In genomic region chr10:6156941-6157340, GRCm38 (mm10) we compare ENCODE assay signal across 26 mouse cellular contexts.
"Had no signal": no experiment of that assay in that cellular context is flagged by ENCODE, and none has a peak within 500 bp of the region (broad histone marks: within the 10 kb centered on the region; RNA-seq: fewer than 3 reads in every experiment).

No protein-coding gene starts in this region.

- H3K4me3 ChIP-seq: gastrocnemius, adult 2 months; heart, embryonic 10.5 days; heart, embryonic 12.5 days; hindbrain, embryonic 10.5 days; hindbrain, embryonic 12.5 days; intestine, embryonic 15.5 days; layer of hippocampus, adult 2 months; left cerebral cortex, adult 2 months; limb, embryonic 10.5 days; limb, embryonic 12.5 days had no signal

- H3K27me3 ChIP-seq: heart, embryonic 12.5 days; hindbrain, embryonic 12.5 days; intestine, embryonic 15.5 days; limb, embryonic 12.5 days had no signal

- H3K9me3 ChIP-seq: heart, embryonic 10.5 days; heart, embryonic 12.5 days; hindbrain, embryonic 10.5 days; hindbrain, embryonic 12.5 days; intestine, embryonic 15.5 days; limb, embryonic 10.5 days; limb, embryonic 12.5 days had no signal

- DNase-seq: gastrocnemius, adult 2 months; gastrocnemius, postnatal 10 days; gastrocnemius, postnatal 25 days; heart, adult 18-20 months; heart, postnatal 10 days; heart, postnatal 4 days; kidney, adult 18-20 months; kidney, adult 8-10 months; kidney, postnatal 10 days; kidney, postnatal 25 days; kidney, postnatal 4 days; liver had no signal

- ATAC-seq: hindbrain, embryonic 16.5 days; inflammation-experienced regulatory T-cells, adult 6 months; intestine, embryonic 15.5 days; intestine, postnatal 0 days had no signal

- H3K36me3 ChIP-seq: heart, embryonic 10.5 days; heart, embryonic 12.5 days; hindbrain, embryonic 10.5 days; hindbrain, embryonic 12.5 days; intestine, embryonic 15.5 days; limb, embryonic 10.5 days; limb, embryonic 12.5 days had no signal

- H3K9ac ChIP-seq: heart, embryonic 12.5 days; hindbrain, embryonic 12.5 days; hindbrain, embryonic 14.5 days; intestine, embryonic 15.5 days; limb, embryonic 12.5 days had no signal

- H3K27ac ChIP-seq: gastrocnemius, adult 2 months; heart, embryonic 10.5 days; hindbrain, embryonic 10.5 days; hindbrain, embryonic 12.5 days; hindbrain, embryonic 14.5 days; intestine, embryonic 15.5 days; layer of hippocampus, adult 2 months; left cerebral cortex, adult 2 months; limb, embryonic 10.5 days; limb, embryonic 12.5 days had no signal

- H3K4me2 ChIP-seq: heart, embryonic 12.5 days; hindbrain, embryonic 12.5 days; hindbrain, embryonic 14.5 days; intestine, embryonic 15.5 days; limb, embryonic 12.5 days; liver, embryonic 11.5 days had no signal

- H3K4me1 ChIP-seq: heart, embryonic 10.5 days; heart, embryonic 12.5 days; hindbrain, embryonic 10.5 days; hindbrain, embryonic 12.5 days; intestine, embryonic 15.5 days; limb, embryonic 10.5 days; limb, embryonic 12.5 days had no signal
